Mouse (Mus musculus) midbrain, embryonic 10.5 days (tissue): ENCODE results near the gene Ppm1j. TPM values are rescaled to one million over a fixed set of nuclear protein-coding genes. Genes with fewer than 3 reads are reported as not detected.

Experiments
- DNase-seq: peaks from one replicate; pipeline ENCODE4 v3.0.0-alpha.2; 2017; ENCODE audit warnings: low spot score
- H3K27ac ChIP-seq: fragments of 300-500 bp; sonication (generic); replicated peaks from 2 replicates; pipeline ENCODE4 v1.5.1; 2016; ENCODE audit warnings: mild to moderate bottlenecking
- H3K27me3 ChIP-seq: fragments of 300-500 bp; sonication (generic); 2 replicates; pipeline ENCODE4 v1.6.1; 2016; ENCODE audit warnings: low read depth, mild to moderate bottlenecking; ENCODE audit not compliant: poor library complexity, severe bottlenecking
- H3K36me3 ChIP-seq: fragments of 300-500 bp; sonication (generic); 2 replicates; pipeline ENCODE4 v1.6.1; 2016; ENCODE audit warnings: mild to moderate bottlenecking, moderate library complexity
- H3K4me1 ChIP-seq: fragments of 300-500 bp; sonication (generic); 2 replicates; pipeline ENCODE4 v1.6.1; 2016
- H3K4me3 ChIP-seq: fragments of 300-500 bp; sonication (generic); 2 replicates; pipeline ENCODE4 v1.5.1; 2016; ENCODE audit warnings: mild to moderate bottlenecking, moderate library complexity
- H3K9me3 ChIP-seq: fragments of 300-500 bp; sonication (generic); replicated peaks from 2 replicates; pipeline ENCODE4 v1.6.1; 2016; ENCODE audit warnings: mild to moderate bottlenecking
- whole genome bisulfite sequencing: fragments of 180-500 bp; shearing (Covaris S2); methylation state at CpG from one replicate; pipeline ENCODE4 v1.1.7; 2016; 5-methylcytosine and 5-hydroxymethylcytosine counted together
- polyA plus RNA-seq: library from polyadenylated mRNA; unstranded; fragments of >200 nt; fragmentation: Nextera tagmentation; extraction: Ambion mirVana; gene quantifications from 2 replicates; pipeline ENCODE4 v1.2.1, GENCODE M21; 2016

Gene Ppm1j
- polyA plus RNA-seq, 1 experiment from 2014 or later: 1.2 TPM

DNA sequence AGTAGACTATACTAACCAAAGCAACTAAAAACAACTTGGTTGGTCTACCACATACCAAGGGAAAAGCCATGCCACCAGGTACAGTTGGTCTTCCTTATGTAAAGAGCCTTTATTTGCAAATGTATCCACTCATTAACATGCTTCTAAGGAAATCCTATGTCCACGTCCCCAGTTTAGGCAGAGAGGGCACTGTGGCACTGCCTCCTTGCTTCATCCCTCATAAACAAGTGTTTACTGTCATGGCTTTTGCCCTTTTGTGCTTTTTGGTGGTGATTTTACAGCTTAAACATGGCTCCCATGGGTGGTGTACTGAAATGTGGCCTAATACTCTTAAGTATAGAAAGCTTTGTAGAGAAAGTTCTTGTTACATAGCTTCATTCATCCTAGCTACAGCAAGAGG, 39.6 kb downstream of the Ppm1j start:
- H3K27ac ChIP-seq: no peak overlapping the region
- DNase-seq: no peak
- peaks cover 20% of the 10 kb centered on the region for H3K4me1 ChIP-seq
- H3K9me3 ChIP-seq: no peaks in the 10 kb centered on the region
- WGBS: 51% methylated on average over 1 of the region's 1 CpGs
- H3K4me3 ChIP-seq: no peak overlapping the region
- H3K36me3 ChIP-seq: peaks cover 27% of the 10 kb centered on the region
- H3K27me3 ChIP-seq: peaks cover 6% of the 10 kb centered on the region; the same call in 1 of the 2 replicates

- no peak overlapping the region for H3K4me3 ChIP-seq
- DNase-seq: no peak
- no peaks in the 10 kb centered on the region for H3K27me3 ChIP-seq
- no peaks in the 10 kb centered on the region for H3K9me3 ChIP-seq
- H3K4me1 ChIP-seq: peaks cover 15% of the 10 kb centered on the region
- no peak overlapping the region for H3K27ac ChIP-seq
- H3K36me3 ChIP-seq: peaks cover 45% of the 10 kb centered on the region
- WGBS: 88% methylated on average over 3 of the region's 3 CpGs
Measured at GRCm38 (mm10) chr3:104822413-104822812, 41.6 kb downstream of the Ppm1j start.

Other genes with a start within 250 kb of the Ppm1j start
- 32.8 and 44.3 TPM in 2 replicates for gene Slc16a1, start 142.4 kb upstream of the Ppm1j start, polyA plus RNA-seq
- gene Fam19a3, start 784 bp downstream of the Ppm1j start, polyA plus RNA-seq: 0.15 TPM in 1 of 2 replicates, not detected in the other
- 87.0 and 89.3 TPM in 2 replicates for gene Rhoc, start 7.3 kb downstream of the Ppm1j start, polyA plus RNA-seq
- 12.7 and 13.5 TPM in 2 replicates for gene Mov10, start 37.5 kb downstream of the Ppm1j start, polyA plus RNA-seq
- gene St7l, start 82.9 kb downstream of the Ppm1j start, polyA plus RNA-seq: 35.5 and 36.2 TPM in 2 replicates
- gene Capza1, start 83.4 kb downstream of the Ppm1j start, polyA plus RNA-seq: 222 and 236 TPM in 2 replicates
- 1.3 and 1.4 TPM in 2 replicates for gene Wnt2b, start 180.9 kb downstream of the Ppm1j start, polyA plus RNA-seq